Mouse (Mus musculus): ENCODE results near the gene Fbxo44. TPM values are rescaled to one million over a fixed set of nuclear protein-coding genes. Genes with fewer than 3 reads are reported as not detected.

Gene Fbxo44
- polyA plus RNA-seq, 1 experiment from 2014 or later = 4.1 TPM

- no peak for ATAC-seq (ENCODE audit: low FRiP score, low TSS enrichment)
- H3K36me3 ChIP-seq (ENCODE audit: control insufficient read depth, insufficient read depth, low read length) = peaks cover 12% of the 10 kb centered on the region
- TF ChIP-seq EP300 (optimal IDR thresholded peaks at IDR 0.05) (no peak), CTCF (IDR thresholded peaks at IDR 0.05; ENCODE audit: low read depth) (no peak)
- H3K9me3 ChIP-seq (ENCODE audit: control insufficient read depth, low read length) = no peaks in the 10 kb centered on the region
- no peak overlapping the region for H3K4me2 ChIP-seq (replicated peaks; ENCODE audit: low read depth)
- H3K27me3 ChIP-seq (ENCODE audit: control insufficient read depth, insufficient read depth, low read length) = no peaks in the 10 kb centered on the region
- no peak overlapping the region for H3K27ac ChIP-seq (replicated peaks)
- no peak overlapping the region for H3K9ac ChIP-seq (ENCODE audit: low read length)
- no peak overlapping the region for H3K4me3 ChIP-seq (ENCODE audit: low read depth, low read length)
- WGBS = 85% methylated on average over 2 of the region's 2 CpGs
- H3K4me1 ChIP-seq (replicated peaks; ENCODE audit: control insufficient read depth, insufficient read depth) = no peaks in the 10 kb centered on the region
- DNase-seq (ENCODE audit: low spot score) = no peak
Measured at GRCm38 (mm10) chr4:148147714-148148113, 12.6 kb downstream of the Fbxo44 start.

- no peak for ATAC-seq (ENCODE audit: low FRiP score, low TSS enrichment)
- WGBS = 85% methylated on average over 5 of the region's 5 CpGs
Measured at GRCm38 (mm10) chr4:148143721-148144120, 16.6 kb downstream of the Fbxo44 start.

GRCm38 (mm10) chr4:148140098-148141011 lies 19.9 kb downstream of the Fbxo44 start:
- DNase-seq (ENCODE audit: low spot score) (peak; percentile 93), ATAC-seq (ENCODE audit: low FRiP score, low TSS enrichment) (peak; percentile 95)
- Histone ChIP-seq H3K4me1 (replicated peaks; ENCODE audit: control insufficient read depth, insufficient read depth) (no peaks in the 10 kb centered on the region; the same call in 1 of the 2 replicates), H3K4me2 (replicated peaks; ENCODE audit: low read depth) (peak overlapping the region; percentile 95), H3K4me3 (ENCODE audit: low read depth, low read length) (peak overlapping the region; percentile 74), H3K27ac (replicated peaks) (peak overlapping the region; percentile 84), H3K9ac (ENCODE audit: low read length) (peak overlapping the region; percentile 77), H3K36me3 (ENCODE audit: control insufficient read depth, insufficient read depth, low read length) (no peaks in the 10 kb centered on the region), H3K9me3 (ENCODE audit: control insufficient read depth, low read length) (no peaks in the 10 kb centered on the region), H3K27me3 (ENCODE audit: control insufficient read depth, insufficient read depth, low read length) (no peaks in the 10 kb centered on the region)
- peak; percentile 82 for TF ChIP-seq CTCF (IDR thresholded peaks at IDR 0.05; ENCODE audit: low read depth)
- TF ChIP-seq EP300 (optimal IDR thresholded peaks at IDR 0.05) = no peak
- under 1% methylated on average over 65 of the region's 65 CpGs for WGBS

More at GRCm38 (mm10) chr4:148143721-148144120, 16.6 kb downstream of the Fbxo44 start:
- Histone ChIP-seq H3K27me3 (ENCODE audit: control insufficient read depth, insufficient read depth, low read length) (no peaks in the 10 kb centered on the region), H3K4me1 (replicated peaks; ENCODE audit: control insufficient read depth, insufficient read depth) (no peaks in the 10 kb centered on the region; the same call in 1 of the 2 replicates), H3K4me3 (ENCODE audit: low read depth, low read length) (no peak overlapping the region), H3K4me2 (replicated peaks; ENCODE audit: low read depth) (no peak overlapping the region), H3K9ac (ENCODE audit: low read length) (no peak overlapping the region), H3K9me3 (ENCODE audit: control insufficient read depth, low read length) (no peaks in the 10 kb centered on the region), H3K36me3 (ENCODE audit: control insufficient read depth, insufficient read depth, low read length) (peaks cover 12% of the 10 kb centered on the region), H3K27ac (replicated peaks) (no peak overlapping the region)
- TF ChIP-seq EP300 (optimal IDR thresholded peaks at IDR 0.05) (no peak), CTCF (IDR thresholded peaks at IDR 0.05; ENCODE audit: low read depth) (no peak)
- DNase-seq (ENCODE audit: low spot score) = no peak

- peak overlapping the region; percentile 95 for H3K4me2 ChIP-seq (replicated peaks; ENCODE audit: low read depth)
- H3K36me3 ChIP-seq (ENCODE audit: control insufficient read depth, insufficient read depth, low read length) = no peaks in the 10 kb centered on the region
- H3K9ac ChIP-seq (ENCODE audit: low read length) = peak overlapping the region; percentile 77
- no peaks in the 10 kb centered on the region for H3K27me3 ChIP-seq (ENCODE audit: control insufficient read depth, insufficient read depth, low read length)
- H3K4me1 ChIP-seq (replicated peaks; ENCODE audit: control insufficient read depth, insufficient read depth) = no peaks in the 10 kb centered on the region; the same call in 1 of the 2 replicates
- H3K4me3 ChIP-seq (ENCODE audit: low read depth, low read length) = peak overlapping the region; percentile 74
- no peak for ATAC-seq (ENCODE audit: low FRiP score, low TSS enrichment)
- no peak for DNase-seq (ENCODE audit: low spot score)
- H3K27ac ChIP-seq (replicated peaks) = peak overlapping the region; percentile 84
- no peak for TF ChIP-seq EP300 (optimal IDR thresholded peaks at IDR 0.05)
- no peak for TF ChIP-seq CTCF (IDR thresholded peaks at IDR 0.05; ENCODE audit: low read depth)
- WGBS = under 1% methylated on average over 12 of the region's 12 CpGs
- H3K9me3 ChIP-seq (ENCODE audit: control insufficient read depth, low read length) = no peaks in the 10 kb centered on the region
Measured at GRCm38 (mm10) chr4:148139767-148140097, 20.6 kb downstream of the Fbxo44 start.

GRCm38 (mm10) chr4:148137503-148137902 lies 22.8 kb downstream of the Fbxo44 start:
- Histone ChIP-seq H3K9ac (ENCODE audit: low read length) (no peak overlapping the region), H3K4me3 (ENCODE audit: low read depth, low read length) (no peak overlapping the region), H3K27me3 (ENCODE audit: control insufficient read depth, insufficient read depth, low read length) (no peaks in the 10 kb centered on the region), H3K27ac (replicated peaks) (no peak overlapping the region), H3K36me3 (ENCODE audit: control insufficient read depth, insufficient read depth, low read length) (no peaks in the 10 kb centered on the region), H3K9me3 (ENCODE audit: control insufficient read depth, low read length) (no peaks in the 10 kb centered on the region), H3K4me1 (replicated peaks; ENCODE audit: control insufficient read depth, insufficient read depth) (no peaks in the 10 kb centered on the region; the same call in 1 of the 2 replicates), H3K4me2 (replicated peaks; ENCODE audit: low read depth) (no peak overlapping the region)
- 67% methylated on average over 8 of the region's 8 CpGs for WGBS
- DNase-seq (ENCODE audit: low spot score) (no peak), ATAC-seq (ENCODE audit: low FRiP score, low TSS enrichment) (no peak)
- TF ChIP-seq EP300 (optimal IDR thresholded peaks at IDR 0.05) (no peak), CTCF (IDR thresholded peaks at IDR 0.05; ENCODE audit: low read depth) (no peak)

DNA sequence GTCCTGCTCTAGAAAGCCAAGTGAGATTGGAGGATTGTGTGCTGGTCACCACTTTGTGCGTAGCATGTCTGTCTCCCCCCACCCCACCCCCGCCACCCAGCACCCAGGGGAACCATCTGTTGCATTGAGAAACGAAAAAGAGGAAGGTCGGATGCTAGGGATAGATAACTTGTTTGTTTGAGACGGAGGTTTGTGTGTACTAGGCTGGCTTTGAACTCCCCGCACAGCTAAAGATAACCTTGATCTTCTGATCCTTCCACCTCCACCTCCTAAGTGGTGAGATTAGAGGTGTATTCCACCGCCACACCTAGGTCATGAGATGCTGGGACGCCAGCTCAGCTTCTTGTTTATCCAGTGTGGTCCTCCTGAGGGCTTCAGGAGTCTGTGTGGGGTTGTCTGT lies 25.3 kb downstream of the Fbxo44 start:
- Histone ChIP-seq H3K4me2 (replicated peaks; ENCODE audit: low read depth) (no peak overlapping the region), H3K4me3 (ENCODE audit: low read depth, low read length) (no peak overlapping the region), H3K4me1 (replicated peaks; ENCODE audit: control insufficient read depth, insufficient read depth) (no peaks in the 10 kb centered on the region; the same call in 1 of the 2 replicates), H3K9me3 (ENCODE audit: control insufficient read depth, low read length) (no peaks in the 10 kb centered on the region), H3K27ac (replicated peaks) (no peak overlapping the region), H3K27me3 (ENCODE audit: control insufficient read depth, insufficient read depth, low read length) (peaks cover 11% of the 10 kb centered on the region), H3K9ac (ENCODE audit: low read length) (no peak overlapping the region), H3K36me3 (ENCODE audit: control insufficient read depth, insufficient read depth, low read length) (no peaks in the 10 kb centered on the region)
- DNase-seq (ENCODE audit: low spot score) = no peak
- TF ChIP-seq CTCF (IDR thresholded peaks at IDR 0.05; ENCODE audit: low read depth) (no peak), EP300 (optimal IDR thresholded peaks at IDR 0.05) (no peak)
- 69% methylated on average over 8 of the region's 8 CpGs for WGBS
- ATAC-seq (ENCODE audit: low FRiP score, low TSS enrichment) = no peak
